Mouse (Mus musculus) granulocyte monocyte progenitor cell, adult 5-6 weeks (primary cell): ENCODE data around the gene Psmb6. TPM values are rescaled to one million over a fixed set of nuclear protein-coding genes. Genes with fewer than 3 reads are reported as not detected.
"Not testable (repeated sequence)": the region's sequence is repeated elsewhere in the genome, so short reads cannot be mapped to it uniquely, and the experiment has no call there.

Experiments
- ATAC-seq: replicated peaks from 2 replicates; pipeline ENCODE4 v1.8.0; 2016; ENCODE audit warnings: mild to moderate bottlenecking, moderate TSS enrichment, inconsistent platforms; ENCODE audit not compliant: poor library complexity, severe bottlenecking
- total RNA-seq, 2 experiments: library from RNA; stranded (forward) in 1 of 2; stranded (reverse) in 1 of 2; fragments of 200-712, 200-1000 nt in 1 of 2; fragments of >200 nt in 1 of 2; fragmentation: Nextera tagmentation in 1 of 2; gene quantifications; 2 replicates each; pipeline ENCODE4 v1.2.3; 2014 to 2017

Gene Psmb6
- total RNA-seq, 2 experiments from 2014 or later = 281 to 384 TPM

DNA sequence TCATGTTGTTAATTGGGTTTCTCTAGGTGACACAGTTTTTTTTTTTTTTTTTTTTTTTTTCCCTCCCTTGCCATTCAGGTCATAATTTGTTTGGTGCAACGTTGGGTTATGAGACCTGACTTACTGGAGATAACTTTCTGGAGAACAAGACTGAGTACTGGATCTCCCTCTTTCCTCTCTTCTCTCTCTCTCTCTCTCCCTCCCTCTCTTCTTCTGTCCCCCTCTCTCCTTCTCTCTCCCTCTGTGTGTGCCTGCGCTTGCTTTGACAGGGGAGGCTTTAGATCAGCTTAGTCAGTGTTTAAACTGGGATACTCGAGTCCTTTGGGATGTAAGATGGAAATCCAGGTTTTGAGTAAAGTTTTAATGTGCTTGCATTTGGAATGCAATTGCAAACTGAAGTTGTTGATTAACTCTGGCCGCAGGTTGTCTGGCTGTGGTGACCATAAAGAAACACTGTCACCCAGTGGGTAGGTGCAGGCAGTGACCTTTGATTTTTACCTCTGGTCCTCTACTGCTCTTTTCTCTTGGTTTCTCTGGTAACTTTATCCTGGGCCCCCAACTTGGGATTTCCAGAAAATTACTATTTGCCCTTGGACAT lies 39.2 kb downstream of the Psmb6 start:
- ATAC-seq = no peak

DNA sequence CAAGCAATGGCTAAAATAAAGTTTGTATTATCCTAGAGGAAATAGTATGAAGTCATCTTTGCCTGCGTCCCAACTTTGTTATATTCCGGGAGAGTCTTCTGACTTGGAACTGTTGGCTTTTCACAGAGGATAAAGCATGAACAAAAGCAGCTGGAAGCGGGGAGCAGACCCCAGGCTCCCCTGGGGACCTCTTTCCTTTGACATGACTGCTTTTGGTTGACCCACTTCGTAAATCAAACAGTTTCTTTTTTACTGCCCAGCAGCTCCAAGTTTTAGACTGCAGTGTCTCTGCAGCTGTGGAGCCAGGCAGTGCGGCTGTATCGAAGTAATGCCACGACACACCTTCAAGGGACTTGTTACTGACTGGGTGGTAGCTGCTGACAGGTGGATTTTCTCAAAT lies 41.4 kb downstream of the Psmb6 start:
- no peak for ATAC-seq

DNA sequence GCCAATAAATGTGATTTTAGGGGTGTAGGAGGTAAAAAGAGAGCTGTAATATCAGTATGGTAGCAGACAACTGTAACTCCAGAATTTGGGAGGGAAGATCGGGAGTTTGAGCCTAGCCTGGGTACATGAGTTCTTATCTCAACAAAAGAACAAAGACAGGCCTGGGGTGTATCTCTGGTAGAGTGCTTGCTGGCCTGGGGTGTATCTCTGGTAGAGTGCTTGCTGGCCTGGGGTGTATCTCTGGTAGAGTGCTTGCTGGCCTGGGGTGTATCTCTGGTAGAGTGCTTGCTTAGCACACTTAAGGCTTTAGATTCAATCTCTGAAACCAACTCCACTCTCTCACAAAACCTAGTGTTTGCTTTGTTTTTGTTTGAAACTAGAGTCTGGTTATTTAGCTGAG lies 45.4 kb downstream of the Psmb6 start:
- ATAC-seq = not testable (repeated sequence)

DNA sequence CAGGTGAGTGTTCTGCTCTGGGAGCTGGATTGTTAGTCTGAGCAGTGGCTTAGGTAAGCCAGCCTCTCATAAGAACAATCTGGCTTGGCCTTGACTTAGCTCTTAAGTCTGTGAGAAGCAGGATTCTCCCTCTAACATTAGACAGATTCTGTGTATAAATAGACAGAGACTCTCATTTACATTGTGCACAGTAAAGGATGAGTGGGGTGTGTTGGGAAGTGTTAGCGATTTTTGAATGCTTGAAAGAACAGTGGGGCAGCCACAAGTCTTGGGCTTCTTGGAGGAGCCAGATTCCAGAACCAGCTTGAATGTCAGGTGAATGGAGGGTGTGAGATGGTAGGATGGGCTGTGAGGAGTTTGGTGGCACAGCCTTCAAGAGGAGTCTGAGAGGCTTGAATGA lies 46.5 kb downstream of the Psmb6 start:
- no peak for ATAC-seq

DNA sequence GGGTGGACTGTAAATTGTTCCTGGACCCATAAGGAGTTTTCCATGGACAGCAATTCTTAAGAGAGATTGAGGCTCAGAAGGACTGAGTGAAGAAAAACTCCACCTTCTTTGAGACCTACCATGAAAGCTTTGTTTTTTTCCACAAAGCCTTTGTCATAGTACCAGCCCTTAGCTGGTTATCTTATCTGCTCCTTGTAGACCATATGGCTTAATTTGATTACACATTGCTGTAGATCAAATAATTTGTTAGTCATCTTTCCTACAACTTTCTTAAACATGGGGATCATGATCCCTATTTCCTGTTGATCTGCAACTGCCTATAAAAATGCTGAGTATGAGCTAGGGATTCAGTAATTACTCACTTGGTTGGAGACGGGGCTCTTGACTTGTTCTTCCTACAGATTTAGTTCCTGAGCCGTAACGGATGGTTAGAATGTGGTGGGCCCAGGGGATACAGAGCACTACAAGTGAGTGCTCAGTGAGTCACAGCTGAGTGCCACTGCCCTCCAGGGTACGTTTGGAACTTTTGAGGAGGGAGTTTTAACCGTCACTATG lies 47.3 kb downstream of the Psmb6 start:
- ATAC-seq = no peak

DNA sequence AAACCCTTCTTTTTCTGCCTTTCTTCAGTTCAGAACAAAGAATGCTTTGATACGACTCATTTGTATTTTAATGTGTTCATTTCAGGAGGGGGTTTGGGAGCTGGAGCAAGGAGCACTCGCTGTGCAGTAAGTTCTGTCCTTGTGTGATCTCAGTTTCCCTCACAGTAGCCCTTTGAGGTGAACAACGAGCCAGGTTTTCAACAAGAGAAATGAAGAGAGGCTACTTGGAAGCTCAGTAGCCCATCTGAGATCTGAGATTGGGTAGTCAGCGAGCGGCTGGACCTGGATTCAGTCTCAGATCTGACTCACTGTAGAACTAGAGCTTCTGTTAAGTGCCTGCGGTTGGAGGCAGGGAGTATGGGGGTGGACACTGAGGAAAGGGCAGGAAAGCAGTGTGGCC lies 48.7 kb downstream of the Psmb6 start:
- no peak for ATAC-seq

DNA sequence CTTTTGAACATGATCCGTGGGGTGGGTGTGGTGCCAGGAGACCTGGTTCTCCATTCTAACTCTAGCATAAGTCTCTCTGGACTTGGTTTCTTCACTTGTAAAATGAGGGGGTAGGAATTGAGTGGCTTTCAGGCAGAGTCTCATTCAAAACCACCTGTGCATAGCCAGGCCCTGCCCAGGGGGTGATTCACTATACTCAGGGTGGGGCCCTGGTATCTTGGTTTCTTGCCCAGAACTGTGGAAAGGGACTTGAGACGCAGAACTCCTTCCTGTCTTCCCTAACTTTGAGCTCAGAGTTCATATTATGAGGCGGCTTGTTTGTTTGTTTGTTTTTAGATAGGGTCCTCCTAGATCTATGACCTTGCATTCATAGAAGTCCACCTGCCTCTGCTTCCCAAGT lies 52.0 kb downstream of the Psmb6 start:
- no peak for ATAC-seq

Other genes starting within 250 kb of the Psmb6 start
- gene Alox12e, start 202.7 kb upstream of the Psmb6 start, total RNA-seq (2014; fragmentation: Nextera tagmentation) = not detected in 2 replicates
- not detected in 2 replicates for gene Alox12e, start 202.7 kb upstream of the Psmb6 start, total RNA-seq (2017)
- gene Alox15, start 173.3 kb upstream of the Psmb6 start, total RNA-seq (2014; fragmentation: Nextera tagmentation) = not detected in 2 replicates
- gene Alox15, start 173.3 kb upstream of the Psmb6 start, total RNA-seq (2017) = 0.62 and 0.82 TPM in 2 replicates
- gene Pelp1, start 115.3 kb upstream of the Psmb6 start, total RNA-seq (2014; fragmentation: Nextera tagmentation) = 31.6 and 33.0 TPM in 2 replicates
- gene Pelp1, start 115.3 kb upstream of the Psmb6 start, total RNA-seq (2017) = 9.9 and 12.7 TPM in 2 replicates
- 63.2 and 69.8 TPM in 2 replicates for gene Arrb2, start 92.7 kb upstream of the Psmb6 start, total RNA-seq (2014; fragmentation: Nextera tagmentation)
- gene Arrb2, start 92.7 kb upstream of the Psmb6 start, total RNA-seq (2017) = 41.1 and 74.9 TPM in 2 replicates
- gene Med11, start 73.4 kb upstream of the Psmb6 start, total RNA-seq (2014; fragmentation: Nextera tagmentation) = 19.7 and 28.5 TPM in 2 replicates
- gene Med11, start 73.4 kb upstream of the Psmb6 start, total RNA-seq (2017) = 31.5 and 35.8 TPM in 2 replicates
- gene Zmynd15, start 65.9 kb upstream of the Psmb6 start, total RNA-seq (2014; fragmentation: Nextera tagmentation) = not detected in 2 replicates
- not detected in 2 replicates for gene Zmynd15, start 65.9 kb upstream of the Psmb6 start, total RNA-seq (2017)
- gene Cxcl16, start 65.4 kb upstream of the Psmb6 start, total RNA-seq (2014; fragmentation: Nextera tagmentation) = not detected in 2 replicates
- 0.22 TPM in 1 of 2 replicates, not detected in the other for gene Cxcl16, start 65.4 kb upstream of the Psmb6 start, total RNA-seq (2017)
- not detected in 2 replicates for gene Tm4sf5, start 20.1 kb upstream of the Psmb6 start, total RNA-seq (2014; fragmentation: Nextera tagmentation)
- not detected in 2 replicates for gene Tm4sf5, start 20.1 kb upstream of the Psmb6 start, total RNA-seq (2017)
- not detected in 2 replicates for gene Vmo1, start 10.8 kb upstream of the Psmb6 start, total RNA-seq (2014; fragmentation: Nextera tagmentation)
- not detected in 2 replicates for gene Vmo1, start 10.8 kb upstream of the Psmb6 start, total RNA-seq (2017)
- gene Gltpd2, start 6.2 kb upstream of the Psmb6 start, total RNA-seq (2014; fragmentation: Nextera tagmentation) = not detected in 2 replicates
- gene Gltpd2, start 6.2 kb upstream of the Psmb6 start, total RNA-seq (2017) = not detected in 2 replicates
- gene Gm40193, start 7.6 kb downstream of the Psmb6 start, total RNA-seq (2014; fragmentation: Nextera tagmentation) = not detected in 2 replicates
- gene Gm40193, start 7.6 kb downstream of the Psmb6 start, total RNA-seq (2017) = not detected in 2 replicates
- gene Pld2, start 14.7 kb downstream of the Psmb6 start, total RNA-seq (2014; fragmentation: Nextera tagmentation) = 0.99 and 6.2 TPM in 2 replicates
- gene Pld2, start 14.7 kb downstream of the Psmb6 start, total RNA-seq (2017) = 0.10 and 0.26 TPM in 2 replicates
- 25.0 and 36.1 TPM in 2 replicates for gene Mink1, start 37.5 kb downstream of the Psmb6 start, total RNA-seq (2014; fragmentation: Nextera tagmentation)
- gene Mink1, start 37.5 kb downstream of the Psmb6 start, total RNA-seq (2017) = 11.2 and 13.3 TPM in 2 replicates
- 1.2 TPM in 1 of 2 replicates, not detected in the other for gene 4930544D05Rik, start 90.5 kb downstream of the Psmb6 start, total RNA-seq (2014; fragmentation: Nextera tagmentation)
- not detected in 2 replicates for gene 4930544D05Rik, start 90.5 kb downstream of the Psmb6 start, total RNA-seq (2017)
- not detected in 2 replicates for gene Chrne, start 93.8 kb downstream of the Psmb6 start, total RNA-seq (2014; fragmentation: Nextera tagmentation)
- 0.26 TPM in 1 of 2 replicates, not detected in the other for gene Chrne, start 93.8 kb downstream of the Psmb6 start, total RNA-seq (2017)
- gene Gp1ba, start 113.8 kb downstream of the Psmb6 start, total RNA-seq (2014; fragmentation: Nextera tagmentation) = not detected in 2 replicates
- not detected in 2 replicates for gene Gp1ba, start 113.8 kb downstream of the Psmb6 start, total RNA-seq (2017)
- 35.4 and 51.1 TPM in 2 replicates for gene Rnf167, start 121.9 kb downstream of the Psmb6 start, total RNA-seq (2014; fragmentation: Nextera tagmentation)
- 32.7 and 34.6 TPM in 2 replicates for gene Rnf167, start 121.9 kb downstream of the Psmb6 start, total RNA-seq (2017)
- gene Slc25a11, start 122.1 kb downstream of the Psmb6 start, total RNA-seq (2014; fragmentation: Nextera tagmentation) = 80.9 and 91.7 TPM in 2 replicates
- 63.3 and 67.7 TPM in 2 replicates for gene Slc25a11, start 122.1 kb downstream of the Psmb6 start, total RNA-seq (2017)
- gene Pfn1, start 129.3 kb downstream of the Psmb6 start, total RNA-seq (2014; fragmentation: Nextera tagmentation) = 1,205 and 1,364 TPM in 2 replicates
- gene Pfn1, start 129.3 kb downstream of the Psmb6 start, total RNA-seq (2017) = 425 and 461 TPM in 2 replicates
- 14.9 and 18.9 TPM in 2 replicates for gene Eno3, start 131.8 kb downstream of the Psmb6 start, total RNA-seq (2014; fragmentation: Nextera tagmentation)
- gene Eno3, start 131.8 kb downstream of the Psmb6 start, total RNA-seq (2017) = 4.5 and 5.9 TPM in 2 replicates
- gene Spag7, start 144.0 kb downstream of the Psmb6 start, total RNA-seq (2014; fragmentation: Nextera tagmentation) = 91.0 and 130 TPM in 2 replicates
- 46.8 and 49.8 TPM in 2 replicates for gene Spag7, start 144.0 kb downstream of the Psmb6 start, total RNA-seq (2017)
- gene Camta2, start 162.7 kb downstream of the Psmb6 start, total RNA-seq (2014; fragmentation: Nextera tagmentation) = 18.7 and 25.2 TPM in 2 replicates
- 1.5 and 3.0 TPM in 2 replicates for gene Camta2, start 162.7 kb downstream of the Psmb6 start, total RNA-seq (2017)
- gene Inca1, start 174.8 kb downstream of the Psmb6 start, total RNA-seq (2014; fragmentation: Nextera tagmentation) = not detected in 2 replicates
- gene Inca1, start 174.8 kb downstream of the Psmb6 start, total RNA-seq (2017) = not detected in 2 replicates
- 3.6 and 8.3 TPM in 2 replicates for gene Kif1c, start 175.2 kb downstream of the Psmb6 start, total RNA-seq (2014; fragmentation: Nextera tagmentation)
- 4.5 and 5.7 TPM in 2 replicates for gene Kif1c, start 175.2 kb downstream of the Psmb6 start, total RNA-seq (2017)
- 0.45 and 2.1 TPM in 2 replicates for gene Zfp3, start 238.8 kb downstream of the Psmb6 start, total RNA-seq (2014; fragmentation: Nextera tagmentation)
- 0.26 and 1.0 TPM in 2 replicates for gene Zfp3, start 238.8 kb downstream of the Psmb6 start, total RNA-seq (2017)